Mouse (Mus musculus) E14TG2a.4 (cell line): ENCODE data around the gene Prrg2.

ENCODE experiments used
- CTCF ChIP-seq: conservative IDR thresholded peaks from 2 replicates; pipeline ENCODE4 v1.5.1; 2014; ENCODE audit warnings: low read length
- NANOG ChIP-seq: IDR thresholded peaks from 2 replicates; pipeline ENCODE4 v1.6.1; 2014; ENCODE audit warnings: borderline replicate concordance, low read length, mixed read lengths
- POU5F1 ChIP-seq: IDR thresholded peaks from 2 replicates; pipeline ENCODE4 v1.6.1; 2014; ENCODE audit warnings: low read length, borderline replicate concordance

DNA sequence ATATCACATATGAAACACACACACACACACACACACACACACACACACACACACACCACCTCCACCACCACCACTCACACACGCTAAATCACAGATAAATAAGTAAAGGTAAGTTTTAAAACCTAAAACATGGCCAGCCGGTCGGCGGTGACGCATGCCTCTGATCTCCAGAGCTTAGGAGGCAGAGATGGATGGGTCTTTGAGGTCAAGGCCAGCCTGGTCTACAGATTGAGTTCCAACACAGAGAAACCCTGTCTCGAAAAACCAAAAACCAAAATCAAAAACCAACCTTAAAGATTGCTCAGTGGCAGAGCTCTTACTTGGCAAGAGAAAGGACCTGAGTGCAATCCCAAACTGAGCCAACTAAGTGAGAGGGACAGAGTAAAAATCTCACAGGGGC, 37.6 kb upstream of the Prrg2 start:
- TF ChIP-seq CTCF (no peak), NANOG (no peak), POU5F1 (no peak)
